21 mouse cellular contexts compared by ENCODE assay signal in the genomic region with DNA sequence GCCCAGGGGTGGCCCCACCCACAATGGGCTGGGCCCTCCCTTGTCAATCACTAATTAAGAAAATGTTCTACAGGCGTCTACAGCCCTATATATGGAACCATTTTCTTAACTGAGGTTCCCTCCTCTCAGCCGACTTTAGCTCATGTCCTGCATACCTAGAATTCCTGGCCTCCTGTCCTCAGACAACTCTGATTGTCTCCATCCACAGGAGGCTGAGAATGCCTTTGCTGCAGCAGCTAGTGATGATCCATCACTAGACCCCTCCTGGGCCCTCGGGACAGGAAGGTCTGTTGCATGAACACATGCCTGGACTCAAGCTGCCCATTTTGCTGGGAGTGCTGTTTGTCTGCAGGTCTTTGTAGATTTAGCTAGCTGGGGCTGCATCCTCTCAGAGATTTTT.
DNase-seq lines count a peak whose midpoint lies in the region; ATAC-seq lines count a peak whose summit lies in the region.
"Had no signal": no experiment of that assay in that cellular context is flagged by ENCODE, and none has a peak within 500 bp of the region (broad histone marks: within the 10 kb centered on the region; RNA-seq: fewer than 3 reads in every experiment).

No protein-coding gene starts in this region.

- H3K4me1 ChIP-seq in forebrain, embryonic 10.5 days: peaks cover 20% of the 10 kb centered on the region
- H3K4me1 ChIP-seq in forebrain, embryonic 11.5 days (replicated peaks; ENCODE audit: control insufficient read depth, insufficient read depth, low read length): no peaks in the 10 kb centered on the region; the same call in 1 of the 2 replicates
- peaks cover 7% of the 10 kb centered on the region for H3K4me1 ChIP-seq in heart, embryonic 16.5 days (ENCODE audit: control insufficient read depth, insufficient read depth, low read length)
- peaks cover 10% of the 10 kb centered on the region for H3K4me1 ChIP-seq in midbrain, embryonic 15.5 days
- H3K4me1 ChIP-seq: embryonic facial prominence, embryonic 12.5 days had no signal

- WGBS in forebrain, embryonic 10.5 days: 37% methylated on average over 3 of the region's 3 CpGs
- WGBS in forebrain, embryonic 11.5 days: 56% methylated on average over 3 of the region's 3 CpGs
- WGBS in heart, embryonic 16.5 days: 30% methylated on average over 3 of the region's 3 CpGs
- WGBS in midbrain, embryonic 15.5 days: 48% methylated on average over 3 of the region's 3 CpGs

- no peak overlapping the region for H3K9ac ChIP-seq in forebrain, embryonic 11.5 days (ENCODE audit: low read length)
- H3K9ac ChIP-seq in heart, embryonic 16.5 days (ENCODE audit: low read length): no peak overlapping the region
- H3K9ac ChIP-seq in midbrain, embryonic 15.5 days: no peak overlapping the region
- H3K9ac ChIP-seq: embryonic facial prominence, embryonic 12.5 days; forebrain, embryonic 13.5 days; forebrain, postnatal 0 days; heart, embryonic 12.5 days; hindbrain, embryonic 15.5 days had no signal

- DNase-seq in forebrain, embryonic 10.5 days (ENCODE audit: extremely low spot score, low spot score): no peak
- no peak for DNase-seq in forebrain, embryonic 11.5 days (ENCODE audit: low spot score)
- DNase-seq in heart, adult 8-10 months (ENCODE audit: low spot score): no peak
- DNase-seq in R1 (ENCODE audit: low read depth, low spot score): peak; percentile 87
- DNase-seq: adrenal gland, postnatal 14 days; cerebellum, adult 11-12 months; cerebellum, adult 9-10 months; cerebellum, postnatal 25 days; forebrain, postnatal 0 days; gastrocnemius, postnatal 14 days; heart, postnatal 10 days; kidney, adult 9 months had no signal

- no peaks in the 10 kb centered on the region for H3K9me3 ChIP-seq in forebrain, embryonic 10.5 days
- no peaks in the 10 kb centered on the region for H3K9me3 ChIP-seq in forebrain, embryonic 11.5 days (ENCODE audit: control insufficient read depth, low read length)
- H3K9me3 ChIP-seq in heart, embryonic 16.5 days (replicated peaks; ENCODE audit: control insufficient read depth, low read length): no peaks in the 10 kb centered on the region
- H3K9me3 ChIP-seq in midbrain, embryonic 15.5 days: no peaks in the 10 kb centered on the region
- H3K9me3 ChIP-seq: embryonic facial prominence, embryonic 12.5 days; forebrain, embryonic 13.5 days; heart, embryonic 12.5 days; hindbrain, embryonic 15.5 days had no signal

- ATAC-seq in forebrain, embryonic 11.5 days (replicated peaks; ENCODE audit: low FRiP score): no peak
- ATAC-seq in heart, embryonic 16.5 days (replicated peaks; ENCODE audit: extremely low read depth, insufficient read depth, low FRiP score): 0 out of 2 replicates have a peak, but pooled peaks have one; percentile 29
- ATAC-seq in midbrain, embryonic 15.5 days (replicated peaks): no peak
- ATAC-seq: activated CD4-positive, CD25-positive, alpha-beta regulatory T cell, adult 4 months; forebrain, embryonic 13.5 days; forebrain, postnatal 0 days; intestine, embryonic 16.5 days had no signal

- H3K36me3 ChIP-seq in forebrain, embryonic 10.5 days (replicated peaks): no peaks in the 10 kb centered on the region
- no peaks in the 10 kb centered on the region for H3K36me3 ChIP-seq in forebrain, embryonic 11.5 days (ENCODE audit: control insufficient read depth, insufficient read depth, low read length)
- no peaks in the 10 kb centered on the region for H3K36me3 ChIP-seq in heart, embryonic 16.5 days (ENCODE audit: control insufficient read depth, insufficient read depth)
- no peaks in the 10 kb centered on the region for H3K36me3 ChIP-seq in midbrain, embryonic 15.5 days (replicated peaks)
- H3K36me3 ChIP-seq: embryonic facial prominence, embryonic 12.5 days; heart, embryonic 12.5 days; hindbrain, embryonic 15.5 days had no signal

- 0 out of 2 replicates have a peak overlapping the region, but pooled peaks have one; percentile 44 for H3K27ac ChIP-seq in forebrain, embryonic 10.5 days
- H3K27ac ChIP-seq in forebrain, embryonic 11.5 days (ENCODE audit: low read depth, low read length): no peak overlapping the region
- H3K27ac ChIP-seq in heart, embryonic 16.5 days (ENCODE audit: low read length): no peak overlapping the region
- no peak overlapping the region for H3K27ac ChIP-seq in midbrain, embryonic 15.5 days
- H3K27ac ChIP-seq: embryonic facial prominence, embryonic 12.5 days; forebrain, embryonic 13.5 days; hindbrain, embryonic 15.5 days had no signal

- H3K4me2 ChIP-seq in forebrain, embryonic 11.5 days (ENCODE audit: low read depth, low read length, severe bottlenecking): no peak overlapping the region
- no peak overlapping the region for H3K4me2 ChIP-seq in heart, embryonic 16.5 days (ENCODE audit: low read depth, low read length)
- no peak overlapping the region for H3K4me2 ChIP-seq in midbrain, embryonic 15.5 days
- H3K4me2 ChIP-seq: embryonic facial prominence, embryonic 12.5 days; forebrain, embryonic 13.5 days; heart, embryonic 12.5 days; hindbrain, embryonic 15.5 days had no signal

- H3K27me3 ChIP-seq in forebrain, embryonic 10.5 days (ENCODE audit: poor library complexity, severe bottlenecking): no peaks in the 10 kb centered on the region
- H3K27me3 ChIP-seq in forebrain, embryonic 11.5 days (ENCODE audit: control insufficient read depth, insufficient read depth, low read length): no peaks in the 10 kb centered on the region
- H3K27me3 ChIP-seq in heart, embryonic 16.5 days (ENCODE audit: control insufficient read depth, insufficient read depth, low read length): no peaks in the 10 kb centered on the region
- H3K27me3 ChIP-seq in midbrain, embryonic 15.5 days (replicated peaks): no peaks in the 10 kb centered on the region
- H3K27me3 ChIP-seq: CH12.LX; embryonic facial prominence, embryonic 12.5 days; forebrain, embryonic 13.5 days; heart, embryonic 12.5 days; hindbrain, embryonic 15.5 days had no signal

- H3K4me3 ChIP-seq in forebrain, embryonic 10.5 days: no peak overlapping the region
- H3K4me3 ChIP-seq in forebrain, embryonic 11.5 days (ENCODE audit: low read depth, low read length): no peak overlapping the region
- H3K4me3 ChIP-seq in heart, embryonic 16.5 days (ENCODE audit: low read length): no peak overlapping the region
- no peak overlapping the region for H3K4me3 ChIP-seq in midbrain, embryonic 15.5 days
- H3K4me3 ChIP-seq: embryonic facial prominence, embryonic 12.5 days; forebrain, embryonic 13.5 days; heart, embryonic 12.5 days; hindbrain, embryonic 15.5 days had no signal
